Comparison of ENCODE assay signal across 8 mouse cellular contexts in the genomic region with DNA sequence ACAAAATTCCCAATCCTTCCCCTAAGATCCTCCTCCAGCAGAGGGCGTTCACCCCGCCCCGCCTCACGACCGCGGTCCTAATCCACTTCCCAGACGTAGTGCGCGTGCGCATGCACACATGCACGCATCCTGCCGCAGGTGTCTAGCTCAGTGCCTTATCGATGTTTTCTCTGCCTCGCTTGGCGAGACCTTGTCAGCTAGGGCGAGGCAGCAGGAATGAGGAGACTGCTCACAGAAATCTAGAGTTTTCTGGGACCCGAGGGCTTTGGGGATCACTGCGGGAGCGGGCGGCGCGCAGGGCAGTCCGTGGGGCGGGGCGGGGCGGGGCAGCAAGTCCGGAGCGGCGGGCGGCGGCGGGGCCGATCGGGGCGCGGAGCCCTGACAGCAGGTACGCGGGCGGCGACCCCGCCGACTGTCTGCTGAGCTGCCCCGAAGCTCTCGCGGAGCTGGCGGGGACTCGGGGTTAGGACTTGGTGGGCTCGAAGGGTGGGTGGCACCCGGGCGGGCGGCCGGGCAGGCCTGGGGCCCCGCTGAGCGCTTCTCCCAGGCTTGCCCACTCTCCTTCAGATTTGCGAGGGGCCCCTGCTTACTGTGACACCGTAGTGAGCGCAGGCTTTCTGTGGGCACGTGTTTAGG. TPM values are rescaled to one million over a fixed set of nuclear protein-coding genes. Genes with fewer than 3 reads are reported as not detected.
DNase-seq lines count a peak whose midpoint lies in the region; ATAC-seq and TF ChIP-seq lines count a peak whose summit lies in the region.

Gene Dctn1 (plus strand): TSS at position 314 of the 636 bp plus-strand sequence.

- H3K36me3 ChIP-seq in hindbrain, embryonic 10.5 days, result no peaks in the 10 kb centered on the region
- H3K36me3 ChIP-seq in lung, postnatal 0 days (ENCODE audit: insufficient read depth, low read length), result no peaks in the 10 kb centered on the region

- H3K27ac ChIP-seq in hindbrain, embryonic 10.5 days, result peak within 1 kb of the TSS; percentile 98
- H3K27ac ChIP-seq in lung, postnatal 0 days (ENCODE audit: low read length), result peak within 1 kb of the TSS; percentile 66

- no peak for TF ChIP-seq EP300 in lung, postnatal 0 days (IDR thresholded peaks at IDR 0.05)

- peak within 1 kb of the TSS; percentile 73 for H3K4me2 ChIP-seq in lung, postnatal 0 days (replicated peaks; ENCODE audit: low read depth, low read length)

- peak within 1 kb of the TSS; percentile 94 for H3K4me3 ChIP-seq in hindbrain, embryonic 10.5 days
- peak within 1 kb of the TSS; percentile 80 for H3K4me3 ChIP-seq in lung, postnatal 0 days (ENCODE audit: low read depth, low read length)

- H3K27me3 ChIP-seq in hindbrain, embryonic 10.5 days (ENCODE audit: insufficient read depth, poor library complexity, severe bottlenecking), result peaks cover 23% of the 10 kb centered on the region
- 0 out of 2 replicates have a peak, but pooled peaks cover 6% of the 10 kb centered on the region for H3K27me3 ChIP-seq in lung, postnatal 0 days (replicated peaks; ENCODE audit: insufficient read depth, low read length)

- DNase-seq in MEL-GATA-1-ER (ENCODE audit: extremely low read depth, low read depth), result peak; percentile 81
- DNase-seq in cerebellum, adult 8-10 months, result peak; percentile 96
- peak; percentile 94 for DNase-seq in hindbrain, embryonic 10.5 days (ENCODE audit: low spot score)
- peak; percentile 93 for DNase-seq in layer of hippocampus, adult 9-11 months
- peak; percentile 98 for DNase-seq in lung, postnatal 0 days (ENCODE audit: low spot score)
- DNase-seq in ovary, postnatal 14 days (ENCODE audit: low spot score), result peak; percentile 93
- DNase-seq in thymus, postnatal 14 days, result peak; percentile 95

- TF ChIP-seq CTCF in lung, postnatal 0 days (IDR thresholded peaks at IDR 0.05), result peak; percentile 90

- WGBS in hindbrain, embryonic 10.5 days, result under 1% methylated on average over 58 of the region's 58 CpGs
- under 1% methylated on average over 58 of the region's 58 CpGs for WGBS in lung, postnatal 0 days

- H3K9ac ChIP-seq in lung, postnatal 0 days (replicated peaks; ENCODE audit: low read depth), result peak within 1 kb of the TSS; percentile 88

- peak; percentile 66 for ATAC-seq in frontal cortex, adult (ENCODE audit: low TSS enrichment)
- peak; percentile 83 for ATAC-seq in lung, postnatal 0 days

- H3K9me3 ChIP-seq in hindbrain, embryonic 10.5 days, result no peaks in the 10 kb centered on the region
- H3K9me3 ChIP-seq in lung, postnatal 0 days (ENCODE audit: low read length), result no peaks in the 10 kb centered on the region

- H3K4me1 ChIP-seq in hindbrain, embryonic 10.5 days (replicated peaks), result peaks cover 43% of the 10 kb centered on the region
- H3K4me1 ChIP-seq in lung, postnatal 0 days (ENCODE audit: insufficient read depth, low read depth, low read length), result peaks cover 12% of the 10 kb centered on the region; the same call in 1 of the 2 replicates

RNA-seq across cellular contexts. Expression of gene Dctn1, which starts in this region (rescaled TPM):
- polyA plus RNA-seq in hindbrain, embryonic 10.5 days (2016; fragmentation: Nextera tagmentation; extraction: Ambion mirVana), result 121 and 140 TPM in 2 replicates
- polyA plus RNA-seq in lung, postnatal 0 days (2015; fragmentation: Nextera tagmentation; extraction: Ambion mirVana), result 55.3 and 63.7 TPM in 2 replicates

Comparison
In these comparisons a context has a peak if more than half of its experiments do, and no peak if none do; other contexts are left out.
1. Peak in every context shown above with its lines: DNase-seq, ATAC-seq, H3K4me3 ChIP-seq and H3K27ac ChIP-seq.